Mouse (Mus musculus) bone marrow, adult 2 months (tissue): ENCODE measurements at regions not wholly inside any gene's neighbourhood (a gene's known extent, or its start where the extent isn't known, plus 50 kb on each side); places are given as distances from the start of the nearest gene placed in this dataset.

Source experiments
- CTCF ChIP-seq: fragments of 200-500 bp; IDR thresholded peaks from 2 replicates; pipeline ENCODE4 v1.5.1; 2011; ENCODE audit warnings: low read length, control low read depth; ENCODE audit not compliant: control insufficient read depth, insufficient read depth
- POLR2A ChIP-seq: fragments of 200-500 bp; IDR thresholded peaks from 2 replicates; pipeline ENCODE4 v1.6.1; 2011; ENCODE audit warnings: low read depth, mild to moderate bottlenecking, control low read depth, low read length, borderline replicate concordance; ENCODE audit not compliant: control insufficient read depth

GRCm38 (mm10) chr4:81097597-81097996 is 187.2 kb downstream of the Lurap1l start:
- TF ChIP-seq CTCF (no peak), POLR2A (no peak)
